30 mouse cellular contexts compared by ENCODE assay signal in the genomic region with DNA sequence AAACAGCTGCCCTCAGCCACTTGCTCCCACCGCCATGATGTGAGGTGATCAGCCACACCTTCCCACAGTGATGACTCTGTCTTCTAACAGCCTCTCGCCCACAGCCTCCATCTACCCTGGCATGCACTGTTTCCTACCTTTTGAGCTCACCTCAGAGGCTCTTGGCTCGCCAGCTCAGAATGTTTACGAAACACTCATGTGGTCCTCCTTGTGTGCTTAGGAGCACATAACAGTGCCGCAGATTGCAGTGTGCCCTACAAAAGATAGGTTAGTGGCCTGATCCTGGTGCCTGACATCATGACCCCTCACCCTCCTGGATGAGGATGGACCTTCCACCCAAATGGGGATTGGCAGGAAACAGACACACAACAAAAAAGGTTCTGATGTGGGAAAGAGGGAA.
DNase-seq lines count a peak whose midpoint lies in the region; ATAC-seq and TF ChIP-seq lines count a peak whose summit lies in the region.
"Had no signal": no experiment of that assay in that cellular context is flagged by ENCODE, and none has a peak within 500 bp of the region (broad histone marks: within the 10 kb centered on the region; RNA-seq: fewer than 3 reads in every experiment).

No protein-coding gene starts in this region.

- peak; percentile 75 for DNase-seq in heart, adult 11 months
- DNase-seq in heart, adult 9 months (ENCODE audit: low spot score in 2 of 2) = no peak
- DNase-seq in lung, adult 18-20 months = peak; percentile 57 to 75
- DNase-seq in lung, adult 2 months = no peak
- DNase-seq in lung, postnatal 14 days = peak; percentile 19
- no peak for DNase-seq in cerebellum, adult 9-11 months
- DNase-seq in forebrain, embryonic 11.5 days (ENCODE audit: low spot score) = no peak
- DNase-seq: adrenal gland, postnatal 10 days; cerebellum, adult 8-10 months; embryo, embryonic 11 days; gastrocnemius, adult 2 months; gastrocnemius, postnatal 36 days; heart, adult 2 months; heart, postnatal 10 days; kidney, adult 11 months; kidney, postnatal 36 days; retina, postnatal 1 day; right cerebral cortex, postnatal 14 days had no signal

- H3K27ac ChIP-seq in forebrain, embryonic 11.5 days (ENCODE audit: low read depth, low read length) = no peak overlapping the region
- H3K27ac ChIP-seq: embryonic facial prominence, embryonic 13.5 days; forebrain, embryonic 10.5 days; gastrocnemius, adult 2 months; heart, adult 2 months; heart, embryonic 13.5 days; hindbrain, embryonic 10.5 days; hindbrain, embryonic 15.5 days; layer of hippocampus, adult 2 months; midbrain, embryonic 13.5 days had no signal

- H3K27me3 ChIP-seq in forebrain, embryonic 11.5 days (ENCODE audit: control insufficient read depth, insufficient read depth, low read length) = no peaks in the 10 kb centered on the region
- H3K27me3 ChIP-seq: CH12.LX; embryonic facial prominence, embryonic 13.5 days; heart, embryonic 13.5 days; hindbrain, embryonic 15.5 days; kidney, embryonic 15.5 days; midbrain, embryonic 13.5 days had no signal

- H3K9ac ChIP-seq in forebrain, embryonic 11.5 days (ENCODE audit: low read length) = no peak overlapping the region
- H3K9ac ChIP-seq: embryonic facial prominence, embryonic 13.5 days; heart, embryonic 13.5 days; hindbrain, embryonic 15.5 days; kidney, embryonic 15.5 days; midbrain, embryonic 13.5 days had no signal

- no peak for ATAC-seq in forebrain, embryonic 11.5 days (replicated peaks; ENCODE audit: low FRiP score)
- ATAC-seq: activated CD4-positive, CD25-positive, alpha-beta regulatory T cell, adult 4 months; forebrain, embryonic 16.5 days; inflammation-experienced regulatory T-cells, adult 6 months; midbrain, embryonic 13.5 days had no signal

- no peak for TF ChIP-seq POLR2A in lung, adult 2 months (IDR thresholded peaks at IDR 0.05; ENCODE audit: borderline replicate concordance, extremely low read depth, low read depth, low read length)

- H3K4me3 ChIP-seq in lung, adult 2 months (replicated peaks; ENCODE audit: extremely low read depth, low read depth, low read length) = no peak overlapping the region
- no peak overlapping the region for H3K4me3 ChIP-seq in forebrain, embryonic 11.5 days (ENCODE audit: low read depth, low read length)
- H3K4me3 ChIP-seq: embryonic facial prominence, embryonic 13.5 days; forebrain, embryonic 10.5 days; gastrocnemius, adult 2 months; heart, adult 2 months; heart, embryonic 13.5 days; hindbrain, embryonic 10.5 days; hindbrain, embryonic 15.5 days; kidney, embryonic 15.5 days; layer of hippocampus, adult 2 months; midbrain, embryonic 13.5 days had no signal

- WGBS in lung, adult 2 months = 78% methylated on average over 5 of the region's 5 CpGs
- 90% methylated on average over 5 of the region's 5 CpGs for WGBS in forebrain, embryonic 11.5 days

- H3K36me3 ChIP-seq in forebrain, embryonic 11.5 days (ENCODE audit: control insufficient read depth, insufficient read depth, low read length) = no peaks in the 10 kb centered on the region
- H3K36me3 ChIP-seq: embryonic facial prominence, embryonic 13.5 days; forebrain, embryonic 10.5 days; heart, embryonic 13.5 days; hindbrain, embryonic 10.5 days; hindbrain, embryonic 15.5 days; kidney, embryonic 15.5 days; midbrain, embryonic 13.5 days had no signal

- no peaks in the 10 kb centered on the region for H3K9me3 ChIP-seq in forebrain, embryonic 11.5 days (ENCODE audit: control insufficient read depth, low read length)
- H3K9me3 ChIP-seq: hindbrain, embryonic 15.5 days; kidney, embryonic 15.5 days; midbrain, embryonic 13.5 days had no signal

- TF ChIP-seq CTCF in lung, adult 2 months (IDR thresholded peaks at IDR 0.05; ENCODE audit: insufficient read depth, low read length) = no peak

- H3K4me1 ChIP-seq in lung, adult 2 months (ENCODE audit: control insufficient read depth, insufficient read depth, low read length) = no peaks in the 10 kb centered on the region; the same call in 1 of the 2 replicates
- peaks cover 1% of the 10 kb centered on the region; the same call in 1 of the 2 replicates for H3K4me1 ChIP-seq in forebrain, embryonic 11.5 days (replicated peaks; ENCODE audit: control insufficient read depth, insufficient read depth, low read length)

- no peak overlapping the region for H3K4me2 ChIP-seq in forebrain, embryonic 11.5 days (ENCODE audit: low read depth, low read length, severe bottlenecking)
- H3K4me2 ChIP-seq: embryonic facial prominence, embryonic 13.5 days; heart, embryonic 13.5 days; hindbrain, embryonic 15.5 days; kidney, embryonic 15.5 days; midbrain, embryonic 13.5 days had no signal

Comparison
In these comparisons a context has a peak if more than half of its experiments do, and no peak if none do; other contexts are left out.
1. DNase-seq: peak in heart, adult 11 months (single experiment), lung, adult 18-20 months (2 of 2) and lung, postnatal 14 days (single experiment); none in heart, adult 9 months (0 of 2), lung, adult 2 months (single experiment), cerebellum, adult 9-11 months (single experiment) and forebrain, embryonic 11.5 days (single experiment).